Mouse (Mus musculus) liver, adult (tissue): ENCODE results near the gene Dlg2.

ENCODE experiments used
- GATA4 ChIP-seq: IDR thresholded peaks from 2 replicates; pipeline ENCODE4 v1.6.1; 2014; ENCODE audit warnings: mild to moderate bottlenecking, low read length; ENCODE audit not compliant: insufficient replicate concordance

Dlg2 gene

DNA sequence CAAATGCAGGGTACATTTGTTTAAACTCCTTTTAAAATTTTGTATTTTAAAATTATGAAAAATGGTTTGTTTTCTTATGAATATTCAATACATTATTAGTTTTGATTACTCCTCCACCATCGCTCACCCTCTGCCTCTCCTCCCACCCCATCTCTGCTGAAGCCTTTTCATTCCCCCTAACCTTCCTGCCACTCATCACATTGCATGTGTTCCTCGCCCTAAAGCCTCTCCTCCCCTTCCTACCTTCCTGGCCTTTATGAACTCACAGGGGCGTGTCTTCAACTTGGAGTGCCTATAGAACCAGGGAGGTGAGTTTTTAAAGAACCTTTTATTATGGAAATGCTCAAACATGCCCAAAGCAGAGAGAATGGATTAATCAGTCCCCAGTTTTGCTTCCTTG is 921.4 kb downstream of the Dlg2 start:
- no peak for TF ChIP-seq GATA4

DNA sequence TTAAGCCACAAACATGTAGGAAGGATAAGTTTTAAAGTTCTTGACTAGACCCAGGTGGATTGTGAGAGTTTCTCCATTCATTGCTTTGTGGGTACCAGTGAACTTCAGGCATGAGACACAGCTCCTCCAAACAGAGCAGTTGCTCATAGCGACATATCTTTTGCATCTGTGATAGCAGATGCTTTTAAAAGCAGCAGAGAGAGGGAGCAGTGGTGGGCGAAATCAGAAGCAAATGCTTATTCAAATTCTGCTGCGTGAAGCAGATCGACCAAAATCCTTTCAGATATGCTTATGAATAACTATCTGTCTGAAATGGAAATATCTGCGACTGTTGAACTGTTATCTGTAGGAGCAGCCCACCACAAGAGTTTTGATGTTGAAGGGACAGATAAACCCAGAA is 935.6 kb downstream of the Dlg2 start:
- TF ChIP-seq GATA4: no peak

DNA sequence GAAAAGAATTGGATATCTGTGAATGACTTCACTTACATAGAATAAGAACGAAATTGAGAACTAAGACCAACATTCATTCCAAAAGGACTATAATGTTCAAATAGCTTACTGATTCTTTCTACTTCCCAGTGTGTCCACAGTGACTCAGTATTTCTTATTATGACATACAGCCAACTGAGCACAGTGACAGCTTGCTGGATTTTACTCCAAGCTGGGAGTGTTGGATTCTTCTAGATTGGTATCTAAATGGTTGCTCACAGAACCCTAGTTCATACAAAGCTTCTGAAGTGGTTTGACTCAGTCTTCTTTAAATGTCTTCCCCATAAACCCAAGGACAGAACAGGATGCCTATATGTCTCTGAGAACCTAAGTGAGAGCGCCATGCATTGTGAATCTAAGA is 937.7 kb downstream of the Dlg2 start:
- no peak for TF ChIP-seq GATA4

DNA sequence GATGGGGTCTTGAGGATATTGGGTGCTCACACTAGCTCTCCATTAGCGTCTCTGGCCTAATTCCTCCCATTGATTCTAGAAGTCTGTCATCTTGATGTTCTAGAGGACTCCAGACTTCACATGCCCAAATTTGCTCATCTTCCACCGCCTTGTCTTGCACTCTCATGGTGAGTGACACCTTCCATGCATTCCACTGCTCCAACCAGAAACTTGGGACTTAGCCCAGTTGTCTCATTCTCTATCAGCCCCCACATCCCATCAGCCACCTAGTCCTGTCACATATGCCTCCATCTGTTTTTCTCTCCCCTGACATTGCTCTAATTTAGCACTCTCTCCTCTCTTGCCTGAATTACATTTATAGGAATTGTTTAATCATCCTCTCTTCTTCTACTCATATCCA is 938.3 kb downstream of the Dlg2 start:
- TF ChIP-seq GATA4: no peak

DNA sequence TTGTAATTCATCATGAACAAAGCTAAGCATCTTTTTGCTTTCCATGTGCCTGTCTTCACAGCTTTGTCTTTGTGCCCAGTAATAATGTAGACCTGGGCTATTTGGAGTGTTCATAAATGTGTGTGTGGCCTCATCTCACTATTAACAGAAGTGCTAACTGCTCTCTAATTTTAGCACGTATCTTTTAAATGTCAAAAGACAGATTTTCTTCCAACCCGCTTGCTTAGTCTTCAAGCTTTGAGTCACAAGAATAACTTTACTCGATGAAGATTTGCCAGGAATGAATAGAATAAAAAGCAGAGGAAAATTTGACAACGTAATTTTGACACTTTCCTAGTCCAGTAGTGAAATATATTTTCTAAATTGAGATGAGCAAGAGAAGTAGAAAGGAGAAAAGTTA is 943.7 kb downstream of the Dlg2 start:
- TF ChIP-seq GATA4: no peak

DNA sequence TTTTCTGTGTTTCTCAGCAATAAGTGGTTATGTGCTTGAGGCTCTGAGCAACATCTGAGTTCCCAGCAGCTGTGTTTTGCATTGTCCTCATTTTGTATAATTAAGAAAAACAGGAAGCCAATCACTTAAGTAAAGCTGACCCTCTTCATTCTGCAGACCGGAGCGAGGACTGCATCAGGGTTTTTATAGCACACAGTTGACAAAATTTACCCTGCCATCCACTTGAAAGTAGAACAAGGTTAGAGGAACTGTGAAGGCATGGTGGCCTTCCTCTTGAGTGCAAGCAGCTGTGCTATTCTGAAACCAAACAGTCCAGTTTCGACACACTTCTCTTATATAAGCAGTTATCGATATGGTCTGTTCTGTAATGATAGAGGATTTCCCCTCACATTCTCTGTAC is 947.3 kb downstream of the Dlg2 start:
- no peak for TF ChIP-seq GATA4

DNA sequence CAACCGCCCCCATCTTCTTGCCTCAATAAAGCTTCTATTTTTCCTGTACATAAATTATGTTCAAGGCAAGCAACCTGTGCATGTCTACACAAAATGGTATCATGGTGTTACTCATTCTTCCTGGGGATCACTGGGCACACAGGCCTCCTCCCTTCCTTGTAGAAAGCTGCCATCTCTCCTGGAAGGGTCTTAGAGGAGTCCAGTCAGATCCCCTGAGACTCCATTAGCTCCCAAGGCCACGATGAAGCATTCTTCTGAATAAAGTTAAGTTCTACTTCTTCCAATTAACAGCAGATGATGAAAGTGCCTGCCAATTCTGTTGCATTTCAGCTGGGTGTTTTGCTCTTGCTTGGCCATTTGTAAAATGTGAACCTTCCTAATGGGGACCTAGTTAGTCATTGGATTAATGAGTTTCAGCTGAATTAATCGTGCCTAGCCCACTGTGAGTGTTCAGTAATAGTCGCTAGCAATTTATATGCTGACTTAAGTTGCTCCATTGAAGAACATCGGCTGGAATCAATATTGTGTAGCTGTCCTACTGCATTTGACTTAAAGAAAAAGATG is 953.3 kb downstream of the Dlg2 start:
- no peak for TF ChIP-seq GATA4

DNA sequence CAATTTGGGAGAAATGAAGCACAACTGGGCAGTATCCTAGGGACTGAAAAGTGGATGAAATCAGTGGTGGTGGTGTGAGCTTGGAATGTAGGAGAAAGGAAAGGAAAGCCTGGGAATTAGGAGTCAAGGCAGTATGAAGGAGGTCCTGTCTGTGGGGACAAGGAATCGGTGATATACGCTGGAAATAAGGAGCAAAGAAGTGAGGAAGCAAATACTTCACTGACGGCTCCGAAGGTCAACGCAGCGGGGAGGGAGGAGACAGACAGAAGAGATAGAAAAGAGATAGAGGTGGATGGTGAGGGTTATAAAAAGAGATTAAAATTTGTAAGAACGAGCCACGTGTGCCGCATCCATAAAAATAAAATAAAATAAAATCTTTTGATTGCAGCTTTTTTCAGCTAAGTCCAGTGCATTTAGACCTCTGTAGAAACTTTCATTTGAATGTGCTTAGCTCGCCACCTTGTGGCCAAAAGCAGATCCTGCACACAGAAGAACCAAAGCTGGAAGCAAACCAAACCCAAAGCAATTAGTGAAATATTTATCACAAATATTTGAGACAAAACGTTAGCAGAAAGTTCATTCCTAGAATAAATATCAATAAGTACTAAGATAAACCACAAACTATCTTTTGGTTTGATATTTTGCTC is 955.2 kb downstream of the Dlg2 start:
- TF ChIP-seq GATA4: no peak

DNA sequence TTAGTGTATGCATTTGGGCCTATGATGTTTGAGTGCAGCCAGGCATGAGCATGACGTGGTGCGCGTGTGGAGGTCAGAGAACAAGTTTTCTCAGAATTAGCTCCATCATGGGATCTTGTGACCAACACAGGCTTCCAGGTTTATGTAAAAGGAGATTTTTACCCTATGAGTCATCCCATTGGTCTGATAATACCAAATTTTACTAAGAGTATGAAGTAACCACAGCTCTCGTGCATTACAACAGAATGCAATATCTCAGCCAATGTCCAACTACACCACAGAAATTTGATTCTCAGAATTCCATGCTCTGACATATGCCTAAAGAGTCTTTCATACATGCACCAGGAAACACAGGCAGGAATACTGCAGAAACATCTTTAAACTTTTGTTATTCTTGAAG is 956.1 kb downstream of the Dlg2 start:
- TF ChIP-seq GATA4: no peak

DNA sequence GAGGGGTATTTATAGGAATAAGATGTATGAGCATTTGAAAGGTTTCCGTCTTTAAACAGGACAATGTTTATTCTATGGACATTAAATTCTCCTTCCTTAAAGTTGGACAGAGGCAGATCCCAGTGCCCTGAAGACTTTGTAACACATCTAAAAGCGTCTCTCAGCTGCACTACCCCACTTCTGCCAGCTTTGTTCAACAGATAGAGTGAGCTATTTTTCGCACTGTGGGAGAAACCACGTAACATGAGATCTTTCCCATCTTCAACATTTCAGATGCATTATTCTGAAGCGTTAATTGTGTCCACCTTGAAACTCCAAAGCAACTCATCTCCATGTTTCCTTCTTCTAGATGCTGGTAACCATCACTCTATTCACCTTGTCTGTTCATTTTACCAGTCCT is 958.3 kb downstream of the Dlg2 start:
- TF ChIP-seq GATA4: no peak

DNA sequence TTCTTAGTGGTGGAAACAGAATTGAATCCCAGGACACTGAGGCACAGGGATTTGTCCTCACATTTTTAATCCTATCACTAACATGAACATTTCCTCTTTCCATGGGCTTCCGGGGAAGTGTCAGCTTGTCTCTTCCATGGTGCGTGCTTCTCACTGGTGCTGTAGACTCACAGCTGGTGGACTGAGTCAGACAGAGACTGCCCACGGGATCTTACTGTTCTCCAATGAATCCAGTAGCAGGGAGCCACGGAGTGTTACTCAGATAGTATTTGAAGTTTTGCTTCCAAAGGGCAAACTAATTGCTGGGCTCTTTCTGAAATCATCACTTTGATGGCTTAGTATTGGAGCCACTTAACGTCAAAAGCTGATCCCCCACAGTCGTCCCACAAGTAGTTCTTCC is 963.9 kb downstream of the Dlg2 start:
- TF ChIP-seq GATA4: no peak

DNA sequence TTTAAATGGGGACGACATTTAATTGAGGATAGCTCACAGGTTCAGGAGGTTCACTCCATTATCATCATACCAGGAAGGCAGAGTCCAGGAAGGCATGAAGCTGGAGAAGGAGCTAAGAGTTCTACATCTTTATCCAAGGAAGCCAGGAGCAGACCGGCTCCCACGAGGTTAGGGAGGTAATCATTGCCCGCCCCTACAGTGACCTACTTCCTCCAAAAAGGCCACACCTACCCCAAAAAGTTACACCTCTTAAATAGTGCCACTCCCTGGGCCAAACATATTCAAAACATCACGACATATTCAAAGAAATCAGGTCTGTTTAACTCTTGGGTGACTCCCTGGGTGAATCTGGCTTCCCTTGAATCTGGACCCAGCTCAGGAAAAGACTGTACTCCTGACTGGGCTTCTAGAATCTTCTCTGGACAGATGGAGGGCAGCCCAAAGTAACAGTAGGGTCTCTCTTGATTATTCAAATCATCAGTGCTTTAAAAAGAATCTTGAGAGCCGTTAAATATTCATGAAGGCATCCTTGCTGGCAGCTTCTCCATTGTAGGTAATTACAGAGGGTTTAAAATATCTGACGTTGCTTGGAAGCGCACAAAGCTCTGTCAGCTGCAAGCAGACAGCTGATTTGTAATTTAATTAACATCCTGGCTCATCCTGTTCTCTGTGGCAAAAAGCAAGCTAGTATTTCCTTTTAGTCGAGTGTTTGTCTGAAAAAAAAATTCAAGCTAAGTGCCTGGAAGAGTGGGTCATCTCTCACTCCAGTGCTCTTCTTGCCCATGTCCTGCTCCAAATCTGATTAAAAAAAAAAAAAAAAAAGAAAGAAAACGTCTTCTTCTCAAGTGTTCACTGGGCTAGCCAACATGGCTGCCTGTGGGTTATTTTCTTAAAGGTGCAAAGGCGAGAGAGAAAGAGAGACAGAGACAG is 966.2 kb downstream of the Dlg2 start:
- no peak for TF ChIP-seq GATA4

DNA sequence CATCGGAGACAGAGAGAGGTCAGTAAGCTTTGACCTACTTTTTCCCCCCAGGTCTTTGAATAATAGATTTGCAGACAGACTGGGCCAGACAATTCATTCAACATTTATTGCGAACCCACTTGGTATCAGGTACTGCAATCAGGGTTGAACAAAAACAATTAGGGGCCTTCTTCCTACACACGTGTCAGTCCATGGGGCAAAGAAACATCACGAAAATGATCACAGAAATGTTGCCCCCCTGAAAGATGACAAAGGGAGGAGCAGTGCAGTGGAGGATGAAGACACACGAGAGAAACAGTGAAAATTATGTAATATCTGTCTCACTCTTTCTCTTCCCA is 966.9 kb downstream of the Dlg2 start:
- no peak for TF ChIP-seq GATA4

DNA sequence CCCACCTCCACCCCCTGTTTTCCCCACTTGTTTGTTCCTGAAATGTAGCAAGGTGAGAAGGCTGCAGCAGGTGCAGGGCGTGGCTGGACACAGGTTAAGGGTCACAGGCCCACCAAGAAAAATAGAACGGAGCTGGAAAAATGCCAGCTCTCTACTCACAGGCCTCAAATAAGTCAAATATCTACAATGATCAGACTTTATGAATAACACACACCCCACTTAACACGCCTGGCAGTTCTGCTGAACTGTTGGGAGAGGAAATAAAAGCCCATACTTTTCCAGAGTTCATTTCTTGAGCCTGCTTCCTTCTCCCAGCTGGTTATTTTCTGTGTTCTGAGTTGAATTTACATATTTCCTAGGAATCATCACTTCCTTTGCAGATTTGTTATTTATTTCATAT is 967.4 kb downstream of the Dlg2 start:
- no peak for TF ChIP-seq GATA4

DNA sequence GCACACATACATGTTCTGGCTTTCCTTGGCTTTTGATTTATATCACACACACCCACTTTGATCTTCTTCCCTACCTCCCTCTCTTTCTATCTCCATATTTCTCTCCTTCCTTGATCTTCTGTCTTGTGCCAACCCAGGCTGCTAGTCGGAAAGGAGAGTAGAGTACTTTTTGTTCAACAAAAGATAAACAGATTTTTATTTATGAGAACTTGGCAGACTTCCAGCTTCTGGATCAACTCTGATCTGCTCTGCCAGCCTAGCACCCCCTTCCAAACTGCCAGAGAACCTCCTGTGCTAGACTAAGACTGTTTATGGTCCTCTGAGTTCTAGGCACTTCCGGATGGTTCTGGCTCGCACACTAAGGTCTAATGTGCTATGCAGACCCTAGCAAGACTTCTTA is 968.3 kb downstream of the Dlg2 start:
- TF ChIP-seq GATA4: no peak

DNA sequence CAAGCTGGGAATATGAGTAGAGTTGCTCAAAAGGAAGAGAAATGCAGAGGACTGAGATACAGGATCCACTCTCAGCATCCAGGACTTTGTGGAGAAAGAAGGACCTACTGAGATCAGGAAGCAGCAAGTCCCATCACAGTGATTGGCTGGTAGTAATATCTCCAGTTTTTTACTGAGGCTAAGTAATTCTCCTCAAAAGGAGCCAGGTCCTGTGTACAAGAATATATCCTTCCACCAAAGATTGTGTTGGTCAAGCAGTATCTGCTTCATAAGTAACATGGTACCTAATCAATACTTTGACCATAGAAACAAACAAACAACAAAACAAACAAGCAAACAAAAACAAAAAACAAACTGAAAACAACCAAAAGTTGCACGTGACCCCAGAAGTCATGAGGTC is 980.3 kb downstream of the Dlg2 start:
- no peak for TF ChIP-seq GATA4
